Mouse (Mus musculus): ENCODE measurements around the gene B230217C12Rik.

DNA sequence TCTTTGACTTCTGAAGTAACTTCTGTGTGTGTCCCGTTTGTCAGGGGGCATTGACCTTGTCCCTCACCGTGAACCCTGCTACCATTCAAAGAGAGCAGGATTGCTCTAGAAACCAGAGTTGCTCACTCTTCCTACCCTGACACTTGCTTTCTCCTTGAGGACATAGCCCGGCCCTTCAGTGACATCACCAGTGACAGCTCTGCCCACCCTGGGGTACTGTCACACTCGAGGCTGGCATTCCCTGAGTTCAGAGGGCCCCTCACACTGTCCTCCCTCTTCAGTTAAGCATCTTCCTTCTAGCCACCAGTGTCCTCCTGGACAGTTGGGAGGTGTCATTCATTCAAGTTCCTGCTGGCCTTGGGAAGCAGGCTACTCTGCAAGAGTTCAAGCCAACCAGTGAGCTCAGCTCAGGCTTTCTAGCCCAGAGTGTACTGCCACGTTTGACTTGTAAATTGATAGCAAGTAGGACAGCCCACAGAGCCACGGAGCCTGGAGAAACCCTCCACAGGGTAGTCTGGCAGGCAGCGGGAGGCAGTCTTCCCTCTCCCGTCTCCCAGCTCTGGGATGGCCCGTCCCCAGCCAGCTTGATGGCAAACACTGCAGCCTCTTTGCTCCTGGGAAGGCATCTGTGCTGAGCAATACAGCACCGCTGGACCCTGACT lies 1.7 kb upstream of the B230217C12Rik start:
- no peak for TF ChIP-seq CTCF (IDR thresholded peaks at IDR 0.05; ENCODE audit: low read depth)
- no peak for TF ChIP-seq EP300 (IDR thresholded peaks at IDR 0.05; ENCODE audit: low read depth)
